Mouse (Mus musculus): ENCODE measurements at regions not wholly inside any gene's neighbourhood (a gene's known extent, or its start where the extent isn't known, plus 50 kb on each side); places are given as distances from the start of the nearest gene placed in this dataset.

DNA sequence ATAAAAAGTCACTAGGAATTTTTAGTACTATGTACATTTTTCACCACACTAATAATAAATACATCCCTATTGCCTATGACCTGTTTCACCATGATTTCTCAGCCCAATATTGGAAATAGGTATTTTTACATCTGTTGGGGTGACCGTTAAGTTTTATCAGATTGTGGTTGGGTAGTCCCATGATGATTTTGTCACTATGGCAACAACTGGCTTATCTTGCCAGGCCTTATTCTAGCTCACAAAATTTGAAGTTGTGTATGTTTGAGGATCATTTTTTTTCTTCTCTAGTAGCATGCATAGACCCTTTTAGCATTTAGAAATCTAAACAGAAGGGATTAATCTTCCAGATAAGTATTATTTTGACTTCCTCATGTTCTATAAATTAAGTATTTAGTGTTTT lies 1211.1 kb upstream of the Pcdh17 start:
- no peak for DNase-seq

DNA sequence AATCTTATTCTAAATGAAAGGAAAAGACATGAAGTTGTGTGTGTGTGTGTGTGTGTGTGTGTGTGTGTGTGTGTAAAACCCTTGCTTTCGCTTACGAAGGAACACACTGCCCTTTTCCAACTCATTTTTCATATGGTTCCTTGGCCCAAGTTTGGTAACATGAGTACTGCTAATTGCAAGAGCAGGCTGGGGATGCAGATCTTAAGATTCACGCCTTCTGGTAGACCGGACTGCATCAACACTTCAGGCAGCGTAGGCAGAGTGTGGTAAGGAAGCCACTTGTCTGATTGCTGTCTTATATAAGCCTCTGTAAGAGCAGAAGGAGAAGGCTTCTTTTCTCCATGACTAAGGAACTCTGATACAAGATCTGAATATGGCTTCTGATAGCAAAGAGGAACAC lies 1196.5 kb upstream of the Pcdh17 start:
- peak; percentile 5 for DNase-seq

- DNase-seq: no peak
Observed at GRCm38 (mm10) chr14:83247405-83247804, 1196.0 kb upstream of the Pcdh17 start.

DNA sequence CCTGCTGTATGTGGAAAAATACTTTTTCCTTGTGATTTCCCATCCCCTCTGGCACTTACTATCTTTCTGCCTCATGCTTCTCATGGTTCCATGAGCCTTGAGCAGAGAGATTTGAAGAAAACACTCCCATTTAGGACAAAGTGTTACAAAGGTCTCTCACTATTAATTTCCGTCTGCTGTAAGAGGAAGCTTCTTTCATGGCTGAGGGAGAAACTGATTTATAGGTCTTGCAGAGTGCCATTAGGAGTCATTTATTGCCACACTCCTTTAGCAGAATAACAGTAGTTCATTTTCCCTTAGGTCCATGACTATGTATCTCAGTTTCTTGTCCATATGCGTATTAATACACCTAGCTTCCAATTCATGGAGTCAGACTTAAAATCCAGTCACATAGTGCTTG lies 1190.4 kb upstream of the Pcdh17 start:
- no peak for DNase-seq

GRCm38 (mm10) chr14:83302599-83302998 lies 1140.8 kb upstream of the Pcdh17 start:
- DNase-seq: no peak

DNA sequence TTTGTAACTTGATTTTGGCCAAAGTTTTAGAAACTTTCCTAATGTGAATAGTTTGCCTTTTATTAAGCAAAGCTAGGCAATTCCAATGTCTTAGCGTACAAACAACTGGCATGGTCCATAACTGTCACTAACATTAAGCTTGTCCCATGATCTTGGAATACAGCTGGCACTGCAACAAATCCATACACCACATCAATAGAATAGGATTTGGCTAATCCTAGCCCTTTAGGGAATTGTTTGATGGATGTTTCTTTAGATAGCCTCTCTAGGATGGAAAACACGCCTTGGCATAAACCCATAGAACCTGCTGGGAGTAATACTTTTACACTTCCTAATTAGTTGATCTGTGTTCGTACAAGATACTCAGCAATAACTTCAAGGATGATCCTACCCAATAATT lies 1122.6 kb upstream of the Pcdh17 start:
- DNase-seq: no peak

DNA sequence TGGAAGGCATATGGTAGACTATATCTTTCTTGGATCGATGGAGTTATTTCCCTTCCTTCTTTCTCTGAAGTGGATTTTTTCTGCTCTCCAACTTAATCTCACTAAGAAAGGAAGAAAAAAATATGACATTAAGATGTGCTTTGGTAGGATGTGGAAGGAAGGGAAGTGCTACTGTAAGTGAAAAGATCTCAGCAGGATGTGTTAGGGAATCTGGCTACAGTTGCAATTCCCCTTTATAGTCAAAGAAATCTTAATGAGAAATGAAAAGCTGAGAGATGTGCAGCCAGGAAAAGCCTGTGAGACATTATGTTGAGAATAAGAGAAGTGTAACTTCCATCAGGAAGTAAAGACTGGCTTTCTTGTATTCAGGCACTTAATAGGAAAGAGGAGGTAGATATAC lies 1080.2 kb upstream of the Pcdh17 start:
- DNase-seq: no peak
